Mouse (Mus musculus): Measurements from ENCODE around the gene Zfhx3.

Gene Zfhx3

GRCm38 (mm10) chr8:108798012-108798411, 855.6 kb downstream of the Zfhx3 start:
- DNase-seq (ENCODE audit: low spot score) = peak; percentile 87

- DNase-seq (ENCODE audit: low spot score) = no peak
Measured at GRCm38 (mm10) chr8:108799250-108799649, 856.8 kb downstream of the Zfhx3 start.

GRCm38 (mm10) chr8:108800357-108800756, 857.9 kb downstream of the Zfhx3 start:
- no peak for DNase-seq (ENCODE audit: low spot score)

- DNase-seq (ENCODE audit: low spot score) = no peak
Measured at GRCm38 (mm10) chr8:108803017-108803416, 860.6 kb downstream of the Zfhx3 start.

- DNase-seq (ENCODE audit: low spot score) = no peak
Measured at GRCm38 (mm10) chr8:108811694-108812093, 869.2 kb downstream of the Zfhx3 start.

- DNase-seq (ENCODE audit: low spot score) = peak; percentile 54
Measured at GRCm38 (mm10) chr8:108813375-108813774, 870.9 kb downstream of the Zfhx3 start.

- no peak for DNase-seq (ENCODE audit: low spot score)
Measured at GRCm38 (mm10) chr8:108819271-108819671, 876.8 kb downstream of the Zfhx3 start.

GRCm38 (mm10) chr8:108819826-108820225, 877.4 kb downstream of the Zfhx3 start:
- no peak for DNase-seq (ENCODE audit: low spot score)

GRCm38 (mm10) chr8:108820634-108821033, 878.2 kb downstream of the Zfhx3 start:
- DNase-seq (ENCODE audit: low spot score) = peak; percentile 56

- DNase-seq (ENCODE audit: low spot score) = peak; percentile 57
Measured at GRCm38 (mm10) chr8:108822841-108823266, 880.4 kb downstream of the Zfhx3 start.

GRCm38 (mm10) chr8:108824049-108824448, 881.6 kb downstream of the Zfhx3 start:
- no peak for DNase-seq (ENCODE audit: low spot score)

- DNase-seq (ENCODE audit: low spot score) = no peak
Measured at GRCm38 (mm10) chr8:108826414-108826813, 884.0 kb downstream of the Zfhx3 start.

GRCm38 (mm10) chr8:108827428-108827827, 885.0 kb downstream of the Zfhx3 start:
- no peak for DNase-seq (ENCODE audit: low spot score)

GRCm38 (mm10) chr8:108829305-108829717, 886.9 kb downstream of the Zfhx3 start:
- no peak for DNase-seq (ENCODE audit: low spot score)

GRCm38 (mm10) chr8:108835143-108835542, 892.7 kb downstream of the Zfhx3 start:
- no peak for DNase-seq (ENCODE audit: low spot score)

GRCm38 (mm10) chr8:108837788-108838187, 895.3 kb downstream of the Zfhx3 start:
- no peak for DNase-seq (ENCODE audit: low spot score)

GRCm38 (mm10) chr8:108838761-108839160, 896.3 kb downstream of the Zfhx3 start:
- no peak for DNase-seq (ENCODE audit: low spot score)

GRCm38 (mm10) chr8:108842307-108842706, 899.9 kb downstream of the Zfhx3 start:
- DNase-seq (ENCODE audit: low spot score) = no peak

- DNase-seq (ENCODE audit: low spot score) = no peak
Measured at GRCm38 (mm10) chr8:108846174-108846573, 903.7 kb downstream of the Zfhx3 start.

GRCm38 (mm10) chr8:108846827-108847226, 904.4 kb downstream of the Zfhx3 start:
- no peak for DNase-seq (ENCODE audit: low spot score)

- DNase-seq (ENCODE audit: low spot score) = no peak
Measured at GRCm38 (mm10) chr8:108847356-108847755, 904.9 kb downstream of the Zfhx3 start.

- no peak for DNase-seq (ENCODE audit: low spot score)
Measured at GRCm38 (mm10) chr8:108848484-108848883, 906.0 kb downstream of the Zfhx3 start.

- no peak for DNase-seq (ENCODE audit: low spot score)
Measured at GRCm38 (mm10) chr8:108853028-108853427, 910.6 kb downstream of the Zfhx3 start.

- DNase-seq (ENCODE audit: low spot score) = no peak
Measured at GRCm38 (mm10) chr8:108854444-108855102, 912.1 kb downstream of the Zfhx3 start.
